Mouse (Mus musculus): ENCODE results near the gene Rgs3. TPM values are rescaled to one million over a fixed set of nuclear protein-coding genes. Genes with fewer than 3 reads are reported as not detected.

The Rgs3 gene
- polyA plus RNA-seq, 1 experiment: 46.3 TPM

DNA sequence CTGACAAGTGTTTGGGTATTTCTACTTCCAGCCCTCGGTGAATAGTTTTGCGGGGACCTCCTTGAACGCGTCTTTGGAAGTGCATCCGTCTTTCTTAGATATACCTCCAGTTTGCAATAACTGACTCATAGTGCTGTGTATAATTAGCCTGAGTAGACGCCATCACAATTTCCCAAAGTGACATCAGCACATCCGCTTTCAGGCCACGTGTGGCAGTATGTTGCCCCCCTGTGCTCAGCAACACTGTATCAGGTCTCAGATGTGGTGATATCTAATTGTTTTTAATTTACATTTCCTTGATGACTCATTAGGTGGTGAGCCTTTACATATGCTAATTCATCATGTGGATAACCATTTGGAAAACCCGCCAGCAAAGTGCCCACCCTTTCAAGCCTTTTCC is 119.5 kb downstream of the Rgs3 start:
- no peak for DNase-seq (ENCODE audit: extremely low spot score in 1 of 2, low spot score in 1 of 2)

DNA sequence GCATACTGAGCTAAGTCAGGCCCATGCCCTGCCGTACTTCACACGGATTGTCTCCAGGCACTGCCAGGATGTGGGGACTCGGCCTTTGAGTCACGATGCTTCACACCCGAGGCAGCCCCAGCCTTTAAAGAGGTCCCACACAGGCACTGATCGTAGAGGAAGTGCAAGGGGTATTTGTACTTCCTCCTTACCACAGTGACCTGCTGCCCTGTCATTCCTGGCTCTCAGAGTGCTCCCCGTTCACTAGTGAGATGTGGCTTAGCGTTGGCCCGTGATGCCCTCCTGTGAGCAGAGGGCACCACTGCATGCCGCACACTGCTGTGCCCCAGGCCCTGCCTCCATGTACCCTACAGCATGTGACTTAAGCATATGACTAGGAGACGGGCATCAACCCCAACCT is 121.8 kb downstream of the Rgs3 start:
- no peak for DNase-seq (ENCODE audit: extremely low spot score in 1 of 2, low spot score in 1 of 2)

DNA sequence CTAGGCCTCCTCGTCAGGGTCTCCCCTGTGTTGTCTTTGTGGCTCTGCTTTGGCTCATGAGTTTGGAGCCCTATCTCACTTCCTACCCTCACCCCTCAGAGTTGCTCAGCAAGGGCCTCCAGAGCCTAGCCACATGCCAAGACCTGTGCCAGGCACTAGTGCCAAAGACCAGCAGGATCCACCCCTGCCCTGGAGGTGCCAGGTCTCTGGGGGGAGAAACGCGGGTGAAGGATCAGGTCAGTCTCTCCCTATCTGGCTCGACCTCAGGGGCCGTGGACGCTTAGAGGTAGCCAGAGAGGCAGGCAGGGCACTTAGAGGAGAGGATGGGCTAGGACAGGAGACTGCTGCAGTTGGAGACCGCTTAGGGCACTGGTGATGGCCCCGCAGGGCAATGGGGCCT is 122.7 kb downstream of the Rgs3 start:
- DNase-seq (ENCODE audit: extremely low spot score in 1 of 2, low spot score in 1 of 2): no peak

DNA sequence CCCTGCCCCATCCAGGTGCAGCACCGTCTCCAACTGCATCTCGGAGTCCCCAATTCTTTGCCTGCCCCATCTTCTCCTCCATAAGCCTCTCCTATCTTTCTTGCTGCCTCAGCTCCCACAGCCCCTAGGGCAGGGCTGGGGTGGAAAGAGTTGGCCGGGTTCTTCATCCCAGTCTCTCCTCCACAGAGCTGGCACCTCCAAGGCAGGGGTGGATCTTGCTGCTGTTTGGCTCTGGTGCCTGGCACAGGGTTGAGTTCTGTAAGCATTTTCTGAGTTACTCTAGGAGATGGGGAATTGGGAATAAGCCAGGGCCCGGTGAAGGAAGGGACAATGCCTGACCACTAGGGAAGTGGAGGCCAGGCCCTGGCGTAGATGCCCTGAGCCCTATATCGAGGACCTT is 123.5 kb downstream of the Rgs3 start:
- no peak for DNase-seq (ENCODE audit: extremely low spot score in 1 of 2, low spot score in 1 of 2)

DNA sequence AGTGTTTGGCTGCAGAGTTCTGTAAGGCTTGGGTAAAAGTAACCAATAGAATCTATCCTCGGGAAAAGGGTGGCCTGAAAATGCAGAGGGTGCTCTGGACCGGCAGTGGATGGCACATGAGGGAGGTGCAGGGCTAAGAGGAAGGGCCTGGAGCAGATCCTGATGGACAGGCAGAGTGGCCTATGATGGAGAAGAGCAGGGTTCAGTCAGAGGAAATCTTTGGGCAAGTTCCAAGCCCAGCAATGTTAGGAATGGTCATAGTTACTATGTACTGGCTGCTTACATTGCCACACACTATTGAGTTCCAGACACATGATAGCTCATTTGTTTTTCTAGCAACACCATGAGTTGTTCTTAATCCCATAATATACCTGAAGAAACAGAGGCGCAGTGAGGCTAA is 124.7 kb downstream of the Rgs3 start:
- DNase-seq (ENCODE audit: extremely low spot score in 1 of 2, low spot score in 1 of 2): no peak

DNA sequence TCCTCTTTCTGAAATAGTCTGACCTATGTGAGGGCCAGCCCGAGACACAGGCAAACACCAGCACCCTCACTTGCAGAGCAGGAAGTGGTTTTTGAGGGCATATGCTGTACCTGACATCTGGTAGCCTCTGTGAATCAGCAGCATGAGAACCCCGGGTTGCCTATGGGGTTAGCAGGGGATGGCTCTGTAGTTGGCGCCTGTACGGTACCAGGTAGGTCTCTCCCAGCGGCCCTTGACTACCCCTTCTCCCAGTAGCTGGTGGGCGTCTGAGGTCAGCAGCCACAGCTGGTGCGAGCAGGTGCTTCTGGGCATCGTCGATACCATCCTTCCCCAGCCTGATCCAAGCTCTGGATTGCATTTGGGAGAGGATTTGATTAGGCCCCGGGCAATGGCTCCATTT is 125.6 kb downstream of the Rgs3 start:
- no peak for DNase-seq (ENCODE audit: extremely low spot score in 1 of 2, low spot score in 1 of 2)

DNA sequence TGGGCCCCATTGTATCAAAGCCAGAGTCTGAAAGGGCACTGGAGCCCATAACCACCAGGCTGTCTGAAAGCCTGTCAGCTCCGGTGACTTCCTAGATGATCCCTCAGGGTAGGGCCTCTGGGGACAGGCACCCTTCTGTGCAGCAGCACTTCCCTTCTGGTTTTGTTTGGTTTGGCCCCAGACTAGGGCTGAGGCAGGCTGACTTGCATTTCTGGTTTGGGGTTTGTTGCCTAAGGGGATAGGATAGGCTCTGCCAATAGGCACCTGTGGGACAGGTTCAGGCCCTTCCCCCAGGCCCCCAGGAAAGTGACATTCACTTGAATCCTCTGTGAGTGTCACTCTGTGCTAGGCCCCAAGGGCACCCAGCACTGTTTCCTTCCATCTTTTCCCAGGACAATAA is 127.1 kb downstream of the Rgs3 start:
- DNase-seq (ENCODE audit: extremely low spot score in 1 of 2, low spot score in 1 of 2): no peak

DNA sequence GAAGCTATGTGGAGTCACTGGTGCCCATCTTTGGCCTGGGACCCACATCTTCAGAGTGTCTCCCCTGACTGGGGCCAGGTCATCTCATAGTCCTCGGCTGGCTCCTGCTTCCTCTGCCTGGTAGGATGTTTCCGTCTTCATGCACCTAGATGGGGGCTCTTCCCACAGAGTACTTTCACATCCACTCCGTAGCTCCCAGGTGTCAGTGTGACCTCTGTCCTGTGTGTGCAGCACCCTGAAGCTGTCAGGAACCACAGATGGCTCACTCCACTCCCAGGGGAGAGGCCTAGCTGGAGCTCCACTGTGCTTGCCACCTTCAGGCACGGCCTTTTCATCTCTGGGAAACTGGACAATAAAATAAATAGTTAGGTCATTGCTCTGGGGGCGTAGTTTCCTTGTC is 128.5 kb downstream of the Rgs3 start:
- no peak for DNase-seq (ENCODE audit: extremely low spot score in 1 of 2, low spot score in 1 of 2)

DNA sequence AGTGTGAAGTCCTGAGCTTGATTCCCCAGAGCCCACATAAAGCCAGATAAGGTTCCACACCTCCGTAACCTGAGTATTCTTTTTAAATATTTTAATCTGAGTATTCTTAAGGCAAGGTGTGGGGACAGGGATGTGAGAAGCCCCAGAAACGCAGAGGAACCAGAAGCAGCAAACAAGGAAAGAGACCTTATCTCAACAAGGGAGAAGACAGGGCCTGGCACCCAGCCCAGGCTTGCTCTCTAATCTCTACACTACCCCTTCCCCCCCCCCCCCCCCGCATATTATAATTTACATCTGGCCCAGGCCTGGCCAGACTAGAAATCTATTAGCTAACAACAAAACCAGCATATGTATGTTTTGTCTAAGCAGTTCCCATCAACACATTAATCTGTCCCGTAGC is 131.3 kb downstream of the Rgs3 start:
- DNase-seq (ENCODE audit: extremely low spot score in 1 of 2, low spot score in 1 of 2): no peak

DNA sequence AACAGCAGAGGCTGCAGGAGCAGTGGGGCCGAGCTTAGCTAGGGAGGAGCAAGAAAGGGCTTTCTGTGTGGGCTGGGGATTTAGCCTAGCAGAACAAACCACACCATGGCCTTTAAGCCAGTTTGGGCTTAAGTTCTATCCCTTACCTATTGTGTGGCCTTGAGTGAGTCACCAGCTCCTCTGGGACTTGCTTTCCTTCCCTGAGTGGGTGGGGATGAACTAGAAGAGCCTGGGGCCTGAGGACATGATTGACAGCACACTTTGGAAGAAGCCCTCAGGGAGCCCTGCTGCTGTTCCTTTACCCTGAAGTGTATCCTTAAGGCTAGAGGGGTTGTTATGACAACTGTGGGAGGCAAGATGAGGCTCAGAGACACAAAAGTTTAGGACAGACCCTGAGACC is 132.0 kb downstream of the Rgs3 start:
- DNase-seq (ENCODE audit: extremely low spot score in 1 of 2, low spot score in 1 of 2): no peak

DNA sequence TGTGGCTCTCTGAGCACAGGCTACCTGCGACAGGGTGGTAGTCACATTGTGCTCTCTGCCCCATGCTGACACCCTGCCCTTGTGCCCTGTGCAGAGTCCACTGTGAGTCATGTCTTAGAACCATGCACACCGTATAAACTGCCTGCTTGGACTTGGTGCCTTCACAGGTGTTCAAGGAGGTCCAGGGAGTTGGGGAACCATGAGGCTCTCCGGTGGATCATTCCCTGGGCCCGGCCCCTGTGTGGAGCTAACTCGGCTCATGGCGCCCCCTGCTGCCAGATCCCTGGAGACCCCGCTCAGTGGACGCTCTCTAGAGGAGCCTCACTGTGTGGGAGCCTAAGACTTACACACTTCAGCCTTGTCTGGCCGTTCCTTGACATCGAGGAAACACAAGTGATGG is 134.2 kb downstream of the Rgs3 start:
- DNase-seq (ENCODE audit: extremely low spot score in 1 of 2, low spot score in 1 of 2): no peak

DNA sequence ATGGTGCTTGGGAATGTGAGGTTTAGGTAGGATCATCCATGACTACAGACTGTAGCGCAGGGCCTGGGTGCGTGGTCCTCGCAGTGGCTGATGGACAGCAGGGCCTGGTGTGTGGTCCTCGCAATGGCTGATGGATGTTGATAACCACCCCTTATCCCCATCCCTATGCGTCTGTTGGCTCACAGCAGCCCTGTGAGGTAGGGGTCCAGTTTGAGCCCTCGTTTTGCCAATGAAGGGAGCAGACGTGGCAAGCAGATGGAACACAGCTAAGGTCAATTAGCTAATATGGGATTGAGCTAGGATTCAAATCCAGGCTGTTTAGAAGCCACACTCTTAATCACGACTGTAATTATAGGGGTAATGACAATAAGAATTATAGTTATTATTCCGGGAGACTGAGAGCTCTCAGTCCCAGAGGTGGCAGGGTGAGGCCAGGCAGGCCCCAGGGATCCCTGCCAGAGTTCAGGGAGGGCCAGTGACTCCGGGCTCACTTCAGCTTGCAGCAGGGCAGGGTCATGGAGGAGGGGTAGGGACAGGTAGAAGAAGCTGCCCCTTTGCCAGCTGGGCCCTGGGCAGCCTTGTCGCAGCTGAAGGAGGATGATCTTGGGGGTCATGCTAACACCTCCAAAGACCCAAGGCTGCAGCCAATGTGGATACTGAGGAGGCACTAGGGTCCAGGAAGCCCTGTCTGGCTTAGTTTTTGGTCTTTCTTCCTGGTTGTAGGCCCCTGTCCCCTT is 135.2 kb downstream of the Rgs3 start:
- DNase-seq (ENCODE audit: extremely low spot score in 1 of 2, low spot score in 1 of 2): no peak

DNA sequence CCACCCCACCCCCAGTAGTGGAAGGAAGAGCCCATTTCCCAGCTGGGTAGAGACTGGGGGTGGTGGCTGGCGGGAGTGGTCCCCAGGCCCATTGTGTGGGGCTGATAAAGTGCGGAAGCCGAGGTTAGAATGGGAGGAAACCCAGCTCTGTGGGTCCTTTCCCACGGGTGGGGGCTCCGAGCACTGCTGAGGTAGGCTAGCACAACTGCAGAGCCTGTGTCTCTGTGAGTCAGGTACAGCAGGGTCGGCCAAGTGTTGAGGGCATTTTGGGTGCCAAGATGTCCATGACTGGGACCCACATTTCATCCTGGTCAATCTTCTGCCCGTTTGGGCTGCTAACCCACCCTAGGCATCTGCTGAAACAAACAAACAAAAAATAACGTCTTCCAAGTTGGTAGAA is 135.9 kb downstream of the Rgs3 start:
- DNase-seq (ENCODE audit: extremely low spot score in 1 of 2, low spot score in 1 of 2): no peak

DNA sequence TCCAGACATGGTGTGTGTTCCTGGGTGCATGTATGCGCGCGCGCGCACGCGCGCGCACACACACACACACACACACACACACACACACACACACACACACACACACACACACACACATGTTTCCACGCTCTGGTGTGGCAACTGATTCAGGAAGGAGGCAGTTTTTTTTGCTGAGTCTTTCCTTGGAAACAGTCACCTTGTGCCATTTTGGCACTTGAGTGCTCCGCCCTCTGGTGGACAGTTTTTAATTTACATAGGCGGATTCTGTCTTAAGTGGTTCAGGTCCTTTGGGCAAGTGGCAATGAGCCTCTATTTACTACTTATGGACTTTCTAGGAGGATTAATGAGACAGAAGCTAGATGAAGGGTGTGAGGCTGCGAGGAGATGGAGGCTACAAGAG is 136.3 kb downstream of the Rgs3 start:
- DNase-seq (ENCODE audit: extremely low spot score in 1 of 2, low spot score in 1 of 2): peak; percentile 53 to 88

DNA sequence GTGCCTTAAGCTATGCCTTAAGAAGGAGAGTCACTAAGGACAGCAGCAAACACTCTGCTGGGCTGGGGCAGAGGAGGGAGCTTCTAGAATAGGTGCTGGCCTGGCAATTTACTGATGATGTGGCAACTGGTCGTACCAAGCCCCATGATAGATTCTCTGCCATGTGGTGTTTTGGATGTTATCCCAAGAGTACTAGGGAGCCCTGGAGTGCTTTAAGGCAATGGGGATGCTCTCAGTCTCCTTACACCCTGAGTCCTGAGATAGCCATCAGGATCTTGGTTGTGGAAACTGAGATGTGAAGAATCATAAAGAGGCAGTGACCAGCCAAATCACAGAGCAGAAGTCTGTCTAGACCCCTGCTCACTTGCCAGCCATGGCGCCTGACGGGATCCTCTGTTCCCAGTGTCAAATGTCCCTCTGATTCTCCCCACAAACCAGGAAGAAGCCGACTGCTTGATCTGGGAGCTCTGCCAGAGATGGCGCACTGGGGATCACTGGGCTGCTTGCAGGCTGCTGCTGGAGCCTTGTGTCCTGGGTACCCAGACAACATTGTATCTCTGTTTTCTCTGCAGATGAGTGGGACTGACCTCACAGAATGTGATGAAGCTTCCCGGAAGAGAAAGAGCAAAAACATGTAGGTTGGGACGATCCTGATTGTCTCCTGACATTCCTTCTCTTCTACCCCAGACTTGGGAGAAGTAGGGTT is 137.2 kb downstream of the Rgs3 start:
- DNase-seq (ENCODE audit: extremely low spot score in 1 of 2, low spot score in 1 of 2): peak in 1 of 2 experiments; percentile 41

DNA sequence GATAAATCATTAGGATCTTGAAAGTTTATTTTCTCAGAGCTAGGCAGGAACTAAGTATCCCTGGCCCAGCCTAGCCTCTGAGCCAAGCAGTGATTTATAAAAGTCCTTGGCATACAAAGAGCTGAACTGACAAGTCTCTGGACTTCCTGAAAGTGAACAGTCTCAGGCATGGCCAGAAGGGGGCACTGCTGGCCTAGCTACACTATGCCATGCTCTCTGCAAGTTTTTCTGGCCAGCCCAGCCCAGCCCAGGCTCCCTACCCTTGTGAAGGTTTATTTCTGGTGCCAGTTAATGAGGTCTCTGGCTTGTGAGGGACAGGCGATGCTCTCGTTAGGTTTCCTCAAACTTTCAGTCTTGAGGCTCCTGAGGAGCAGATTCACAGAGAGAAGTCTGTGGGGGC is 137.8 kb downstream of the Rgs3 start:
- peak; percentile 74 to 93 for DNase-seq (ENCODE audit: extremely low spot score in 1 of 2, low spot score in 1 of 2)

DNA sequence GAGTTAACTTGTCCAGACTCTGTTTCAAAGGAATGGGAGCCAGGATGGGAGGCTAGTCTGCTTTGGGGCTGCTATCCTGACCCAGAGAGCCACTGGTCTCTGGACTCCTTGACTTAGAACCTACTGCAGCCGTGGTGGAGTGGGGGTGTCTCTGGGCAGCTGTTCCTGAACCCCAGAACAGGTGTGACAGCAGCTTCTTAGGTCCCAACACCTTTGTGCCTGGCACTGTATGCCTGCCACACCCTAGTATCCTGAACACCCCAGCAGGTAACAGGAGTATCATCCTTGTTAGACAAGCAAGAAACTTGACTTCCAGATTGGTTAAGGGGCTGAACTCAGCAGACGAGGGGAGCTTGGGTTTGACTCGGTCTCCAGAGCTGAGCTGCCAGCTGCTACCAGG is 138.9 kb downstream of the Rgs3 start:
- no peak for DNase-seq (ENCODE audit: extremely low spot score in 1 of 2, low spot score in 1 of 2)

DNA sequence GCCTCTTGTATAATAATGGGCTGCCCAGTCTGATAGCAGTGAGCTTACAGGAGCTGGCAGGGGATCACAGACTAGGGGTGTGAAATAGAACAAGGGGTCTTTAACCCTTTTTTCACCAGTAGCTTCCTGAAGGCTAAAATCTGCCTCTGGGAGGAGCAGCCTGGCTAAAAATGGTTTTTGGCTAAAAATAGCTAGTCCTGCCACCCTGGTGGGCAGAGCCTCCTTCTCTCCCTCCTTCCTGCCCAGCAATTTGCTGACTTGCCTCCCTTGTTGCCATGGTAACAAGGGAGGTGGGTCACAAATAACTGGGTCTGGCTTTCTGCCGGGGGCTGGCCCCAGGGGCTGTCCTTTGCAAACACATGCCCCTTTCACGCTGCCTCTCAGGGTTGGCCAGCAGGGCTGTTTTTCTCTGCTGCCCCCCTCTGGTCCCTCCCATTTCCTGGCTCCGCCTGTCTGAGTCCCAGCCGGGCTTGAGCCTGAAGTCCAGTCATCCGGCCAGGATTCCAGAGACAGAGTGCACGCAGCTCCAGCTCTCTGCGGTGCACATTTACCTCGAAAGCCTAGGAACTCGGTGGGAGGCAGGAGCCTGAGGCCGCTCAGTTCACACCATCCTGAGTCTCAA is 139.7 kb downstream of the Rgs3 start:
- peak; percentile 93 for DNase-seq (ENCODE audit: extremely low spot score in 1 of 2, low spot score in 1 of 2)

DNA sequence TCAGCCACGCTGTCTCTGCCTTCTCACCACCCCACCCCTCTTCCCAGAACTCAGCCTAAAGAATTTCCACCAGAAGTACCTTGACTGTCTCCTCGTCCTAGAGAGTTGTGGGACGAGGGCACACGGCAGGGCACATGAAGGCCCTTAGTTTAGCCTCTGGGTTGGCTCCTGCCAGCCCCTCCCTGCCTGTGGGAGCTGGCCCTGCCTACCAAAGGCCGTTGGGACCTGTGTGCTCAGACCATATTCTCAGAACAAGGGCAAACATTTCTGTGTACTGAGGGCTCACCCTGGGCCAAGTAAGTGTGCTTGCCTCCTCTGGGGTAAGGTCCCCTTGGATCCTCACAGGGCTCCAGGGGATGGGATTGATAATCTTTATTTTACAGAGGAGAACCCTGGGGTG is 140.8 kb downstream of the Rgs3 start:
- no peak for DNase-seq (ENCODE audit: extremely low spot score in 1 of 2, low spot score in 1 of 2)

DNA sequence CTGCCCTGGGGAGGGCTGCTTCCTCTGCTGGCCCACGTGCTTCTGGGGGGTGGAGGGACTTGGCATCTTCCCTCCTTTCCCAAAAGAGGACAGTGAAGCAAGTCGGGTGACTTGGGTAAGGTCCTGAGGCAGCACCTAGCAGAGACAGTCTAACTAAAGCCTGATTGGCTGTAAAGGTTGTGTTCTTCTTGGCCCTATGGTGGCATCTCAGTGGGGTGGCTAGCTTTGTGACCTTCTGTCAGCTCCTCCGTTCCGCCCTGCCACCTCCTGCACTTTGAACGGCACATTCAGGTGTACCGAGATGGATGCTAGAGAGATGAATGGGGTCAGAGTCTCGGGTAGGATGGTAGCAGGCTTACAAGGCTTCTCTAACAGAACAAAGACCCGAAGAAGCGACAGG is 143.5 kb downstream of the Rgs3 start:
- no peak for DNase-seq (ENCODE audit: extremely low spot score in 1 of 2, low spot score in 1 of 2)

DNA sequence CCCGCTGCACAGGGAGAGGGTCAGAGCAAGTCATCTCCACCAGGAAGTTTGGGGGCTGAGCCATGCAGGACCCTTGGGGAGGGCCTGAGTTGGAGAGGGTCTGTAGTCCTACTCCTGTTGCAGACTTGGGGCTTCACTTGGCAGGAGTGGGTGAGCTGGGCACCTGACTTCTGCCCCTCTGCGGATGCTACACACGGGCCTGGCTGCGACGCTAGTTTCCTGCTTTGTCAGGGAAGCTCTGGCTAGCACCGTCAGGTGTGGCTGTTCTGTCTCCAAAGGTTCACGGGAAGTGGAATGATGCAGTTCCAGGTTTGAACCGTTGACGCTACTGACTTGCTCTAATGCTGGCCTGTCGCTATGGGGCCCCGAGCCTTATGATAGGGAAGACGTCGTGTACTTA is 144.6 kb downstream of the Rgs3 start:
- DNase-seq (ENCODE audit: extremely low spot score in 1 of 2, low spot score in 1 of 2): no peak

DNA sequence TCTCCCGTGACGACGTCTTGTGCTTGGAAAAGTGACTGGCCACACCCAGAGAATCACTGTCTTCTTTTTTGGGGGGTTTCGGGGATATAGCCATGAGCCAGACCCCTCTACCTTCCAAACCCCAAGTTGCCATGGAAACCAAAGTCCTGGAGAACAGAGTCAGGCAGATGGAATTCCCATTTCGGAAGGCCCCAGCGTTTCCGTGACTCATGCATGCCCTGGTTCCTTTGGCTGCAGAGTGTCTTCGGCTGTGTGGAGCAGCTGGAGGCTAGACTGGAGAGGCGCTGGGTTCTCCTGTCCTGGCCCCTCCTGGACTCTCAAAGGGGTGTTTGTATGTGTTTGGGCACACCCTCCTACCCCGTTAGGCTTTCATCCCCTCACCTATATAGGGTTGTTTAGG is 145.4 kb downstream of the Rgs3 start:
- DNase-seq (ENCODE audit: extremely low spot score in 1 of 2, low spot score in 1 of 2): no peak

Measured in frontal cortex, adult 2 months (tissue).